Mouse (Mus musculus) common myeloid progenitor, adult 5-6 weeks (primary cell): Measurements from ENCODE around the gene Slc9a9. TPM values are rescaled to one million over a fixed set of nuclear protein-coding genes. Genes with fewer than 3 reads are reported as not detected.

ENCODE experiments used
- ATAC-seq: replicated peaks from 2 replicates; pipeline ENCODE4 v1.8.0; 2016; ENCODE audit warnings: low read depth, mild to moderate bottlenecking, moderate TSS enrichment, inconsistent platforms; ENCODE audit not compliant: poor library complexity, severe bottlenecking
- total RNA-seq: library from RNA; stranded (forward); fragments of 200-1000, 187-1606 nt; gene quantifications from 2 replicates; pipeline ENCODE4 v1.2.3, GENCODE M21; 2017

Slc9a9 gene
- total RNA-seq, 1 experiment from 2014 or later, result 13.7 TPM

DNA sequence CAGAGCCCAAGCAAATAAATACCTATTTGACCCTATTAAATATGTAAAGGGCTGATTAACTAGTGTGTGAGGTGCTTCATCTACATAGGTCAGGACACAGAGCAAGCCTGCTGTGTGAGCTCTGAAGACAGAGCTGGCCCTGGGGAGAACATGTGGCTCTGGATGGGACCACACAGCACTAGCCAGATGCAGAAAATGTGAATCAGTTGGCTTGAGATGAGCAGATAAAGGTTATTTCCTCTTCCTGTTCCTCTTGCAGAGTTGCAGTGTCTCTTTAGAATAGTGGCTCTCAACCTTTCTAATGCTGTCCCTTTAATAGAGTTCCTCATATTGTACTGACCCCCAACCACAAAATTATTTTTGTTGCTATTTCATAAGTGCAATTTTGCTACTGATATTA is 234.5 kb downstream of the Slc9a9 start:
- peak; percentile 85 for ATAC-seq

DNA sequence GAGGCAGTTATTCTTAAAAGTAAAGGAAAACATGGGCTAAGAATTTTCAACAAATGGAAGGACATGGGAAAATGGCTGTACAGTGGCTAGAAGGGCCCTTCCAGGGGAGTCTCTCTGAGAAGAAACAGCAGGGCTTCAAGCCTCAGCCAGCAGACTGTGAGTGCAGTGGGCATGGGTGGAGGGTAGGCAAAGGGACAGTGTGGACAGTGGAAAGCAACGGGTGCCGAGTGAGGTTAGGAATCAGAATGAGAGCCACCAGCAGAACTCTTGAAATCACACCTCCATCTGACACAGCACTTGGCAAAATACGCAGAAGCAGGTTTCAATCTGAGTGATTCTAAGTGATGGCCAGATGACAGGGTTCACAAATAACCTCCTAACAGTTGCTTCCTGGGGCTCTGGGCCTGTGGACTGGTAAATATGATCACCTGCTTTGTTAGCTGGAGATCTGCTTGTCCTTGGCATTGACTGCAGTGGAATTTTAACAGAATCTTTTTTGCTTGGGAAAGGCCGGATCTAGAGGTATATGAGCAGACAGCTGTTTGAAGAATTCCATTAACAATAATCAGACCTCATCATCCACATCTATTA is 237.4 kb downstream of the Slc9a9 start:
- ATAC-seq, result no peak

DNA sequence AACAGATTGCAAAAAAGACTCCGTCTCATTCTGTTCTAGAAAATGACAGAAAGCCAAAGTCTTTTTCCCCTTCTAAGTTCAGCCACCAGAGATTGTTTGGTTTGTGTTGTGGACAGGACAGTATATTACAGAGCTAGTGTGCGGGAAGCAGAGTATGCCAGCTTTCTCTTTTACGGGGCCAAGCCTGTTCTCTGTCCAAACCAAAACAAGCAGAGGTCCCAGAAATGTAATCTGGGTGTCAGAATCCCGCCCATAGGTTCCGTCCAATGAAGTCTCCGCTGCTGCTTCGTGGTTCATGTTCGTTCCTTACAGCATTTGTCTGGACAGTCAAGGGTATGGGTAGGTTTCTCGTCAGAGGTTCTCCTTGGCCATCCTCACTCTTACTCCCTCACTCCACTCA is 242.4 kb downstream of the Slc9a9 start:
- no peak for ATAC-seq

DNA sequence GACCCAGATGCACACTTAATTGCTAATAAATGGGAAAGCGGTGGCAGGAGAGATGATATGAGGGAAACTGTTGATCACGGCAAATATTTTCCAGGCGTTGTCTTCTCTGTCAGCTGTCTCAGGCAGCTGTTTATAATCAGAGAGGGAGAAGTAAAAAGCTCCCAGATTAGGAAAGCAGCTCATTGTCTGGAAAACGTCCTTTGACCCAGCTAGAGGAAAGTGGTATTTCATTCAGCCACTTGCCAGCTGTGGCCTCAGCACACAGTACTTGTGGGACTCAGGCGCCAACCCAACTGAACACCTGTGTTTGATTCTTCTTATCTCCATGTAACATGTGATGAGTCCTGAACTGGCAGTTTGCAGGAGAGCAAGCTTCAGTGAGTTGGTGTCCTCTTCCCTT is 252.4 kb downstream of the Slc9a9 start:
- no peak for ATAC-seq

DNA sequence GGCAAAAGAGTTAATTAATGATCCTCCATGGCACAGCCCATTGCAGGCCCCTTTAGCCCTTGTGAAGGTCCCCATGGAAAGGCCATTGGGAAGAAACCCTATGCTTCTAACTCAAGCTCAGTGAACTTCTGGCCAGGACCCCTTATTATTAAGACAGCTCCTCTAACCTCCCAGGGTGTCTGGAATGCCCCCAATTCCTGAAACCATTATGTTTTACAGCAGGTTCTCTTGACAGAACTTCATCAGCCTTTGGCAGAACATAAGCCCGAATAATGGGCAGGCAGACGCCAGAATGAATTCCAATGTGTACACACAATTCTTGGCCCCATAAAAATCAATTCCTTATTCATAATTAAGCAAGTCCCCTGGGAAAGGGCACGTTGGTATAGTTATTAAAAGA is 256.1 kb downstream of the Slc9a9 start:
- no peak for ATAC-seq

DNA sequence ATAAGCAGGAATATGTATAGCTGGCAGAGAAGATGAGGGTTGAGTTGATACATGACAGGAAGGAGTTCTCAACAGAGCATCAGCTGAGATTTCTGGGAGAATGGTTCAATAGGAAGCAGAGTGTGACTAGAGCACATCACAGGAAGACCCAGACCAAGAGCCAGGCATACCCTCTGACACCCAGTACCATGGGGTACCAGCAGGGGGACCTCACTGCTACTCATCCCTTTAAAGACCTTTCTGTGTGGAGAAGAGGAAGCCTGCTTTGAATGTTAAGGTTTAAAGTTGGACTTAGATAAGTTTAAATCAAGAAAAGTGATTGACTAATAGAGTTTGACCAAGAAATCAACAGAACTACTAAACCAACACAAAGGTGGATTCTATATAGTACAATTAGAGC is 257.4 kb downstream of the Slc9a9 start:
- peak; percentile 97 for ATAC-seq

DNA sequence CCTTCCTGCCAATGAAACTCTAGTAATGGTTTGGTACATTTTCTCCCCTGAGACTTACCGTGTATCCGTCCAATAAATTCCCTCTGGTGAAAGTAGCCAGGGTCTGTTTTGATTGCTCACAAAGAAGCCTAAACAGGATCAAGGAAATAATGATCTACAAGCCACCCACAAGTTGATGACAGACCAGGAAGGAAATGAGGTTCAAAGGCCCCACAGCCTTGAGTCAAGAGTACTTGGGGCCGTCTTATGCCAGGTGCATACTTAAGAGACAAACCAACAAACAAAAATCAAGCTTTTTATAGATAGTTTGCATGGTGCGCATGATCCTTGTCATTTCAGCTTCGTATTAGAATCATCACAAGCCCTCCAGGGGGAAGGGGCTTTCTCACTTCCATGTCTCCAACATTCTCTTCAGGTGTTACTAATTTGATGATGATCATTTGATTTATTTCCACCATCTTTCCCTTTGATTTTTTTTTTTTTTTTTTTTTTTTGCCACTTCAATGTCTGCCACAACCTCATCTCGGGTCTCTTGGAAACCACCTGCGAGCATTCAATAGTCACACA is 275.9 kb downstream of the Slc9a9 start:
- ATAC-seq, result no peak

DNA sequence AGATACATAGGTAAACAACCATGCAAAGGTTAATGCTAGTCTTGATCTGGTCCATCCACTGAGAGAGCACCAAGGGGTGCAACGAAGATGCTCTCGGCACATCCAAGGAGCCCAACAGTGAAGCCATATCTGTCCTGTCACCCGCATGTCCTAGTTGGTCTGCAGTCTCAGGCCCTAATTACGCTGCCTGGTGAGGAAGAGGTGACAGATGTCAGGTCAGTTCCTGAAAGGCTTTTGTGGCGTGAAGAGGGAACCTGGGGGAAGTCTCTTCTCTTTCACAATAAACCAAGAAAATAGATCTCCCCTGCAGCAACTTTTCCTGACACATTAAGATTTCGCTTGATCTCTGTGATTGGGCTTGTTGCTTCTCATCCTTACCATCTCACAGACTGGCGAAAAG is 277.5 kb downstream of the Slc9a9 start:
- ATAC-seq, result peak; percentile 80

DNA sequence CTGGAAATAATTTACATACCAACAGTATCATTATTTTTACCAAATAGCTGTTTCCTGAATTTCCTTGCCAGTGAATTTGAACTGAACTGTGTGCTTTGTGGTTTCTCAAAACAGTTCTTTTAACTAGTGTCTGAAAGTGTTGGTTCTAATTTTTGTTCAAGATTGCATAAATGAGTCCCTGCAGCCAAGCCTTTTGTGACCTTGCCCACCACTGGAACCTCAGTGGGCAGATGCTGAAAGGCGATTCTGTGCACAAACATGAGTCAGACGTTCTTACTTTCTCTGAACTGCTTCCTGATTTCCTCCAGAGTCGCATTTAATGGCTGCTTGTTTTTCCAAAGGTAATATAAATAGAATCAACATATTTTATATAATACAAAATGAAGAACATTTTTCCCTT is 281.0 kb downstream of the Slc9a9 start:
- ATAC-seq, result peak; percentile 81

DNA sequence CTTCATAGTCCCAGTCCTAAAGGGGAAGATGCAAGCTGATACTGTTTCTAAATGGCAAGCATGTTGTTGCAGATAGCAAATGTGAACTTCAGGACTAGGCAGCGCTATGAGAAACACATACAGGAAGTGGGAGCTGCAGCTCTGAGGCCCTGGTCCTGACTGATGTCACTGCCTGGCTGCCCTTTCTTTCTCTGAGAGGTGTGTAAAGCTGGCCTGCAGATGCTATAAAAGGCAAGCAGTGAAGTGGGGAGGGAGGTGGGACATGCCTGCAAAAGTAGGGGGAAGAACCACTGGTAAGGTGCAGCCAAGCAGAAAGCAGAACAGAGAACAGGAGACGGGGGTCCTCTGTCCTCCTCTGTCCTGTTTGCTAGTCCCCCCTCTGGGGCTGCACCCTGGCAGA is 285.9 kb downstream of the Slc9a9 start:
- peak; percentile 46 for ATAC-seq

DNA sequence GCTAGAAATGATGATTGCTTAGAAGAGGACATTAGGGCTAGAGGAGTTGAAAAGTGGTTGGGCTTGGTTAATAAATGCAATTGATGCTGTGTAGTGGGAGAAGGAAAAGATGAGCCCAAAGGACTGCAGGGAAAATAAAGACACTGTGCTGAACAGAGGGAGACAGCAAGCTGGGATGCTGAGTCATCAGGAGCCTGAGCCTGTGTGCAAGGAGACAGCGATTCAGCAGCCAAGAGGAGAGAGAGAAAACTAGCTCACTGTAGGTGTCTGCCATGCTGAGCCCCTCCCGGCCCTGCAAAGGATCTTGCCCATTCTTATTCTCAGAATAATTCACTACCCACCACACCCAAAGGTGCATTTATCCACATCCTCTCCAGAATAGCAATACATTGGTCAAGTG is 288.7 kb downstream of the Slc9a9 start:
- no peak for ATAC-seq

DNA sequence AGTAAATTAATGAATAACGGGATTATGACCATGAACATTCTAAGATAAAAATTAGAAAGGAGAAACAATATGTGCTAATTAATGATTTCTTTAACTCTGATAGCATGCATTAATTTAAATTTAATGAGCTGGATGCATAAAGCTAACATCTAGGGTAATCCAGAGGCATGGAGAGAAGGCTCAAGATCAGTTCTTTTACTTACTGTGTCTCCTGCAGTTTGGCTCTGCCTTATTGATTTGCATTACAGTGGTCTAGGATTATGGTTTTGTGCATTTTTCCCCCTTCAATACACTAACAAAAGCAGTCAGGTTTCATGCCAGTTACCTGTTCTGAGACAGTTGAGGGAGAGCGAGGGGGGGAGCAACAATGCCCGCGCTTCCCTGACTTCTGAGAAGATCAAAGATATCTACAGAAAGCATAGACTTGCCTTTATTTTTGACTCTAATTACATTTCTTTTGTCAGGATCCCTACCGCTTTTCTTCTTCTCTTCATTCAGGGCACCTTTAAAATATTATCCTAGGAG is 298.9 kb downstream of the Slc9a9 start:
- ATAC-seq, result no peak

DNA sequence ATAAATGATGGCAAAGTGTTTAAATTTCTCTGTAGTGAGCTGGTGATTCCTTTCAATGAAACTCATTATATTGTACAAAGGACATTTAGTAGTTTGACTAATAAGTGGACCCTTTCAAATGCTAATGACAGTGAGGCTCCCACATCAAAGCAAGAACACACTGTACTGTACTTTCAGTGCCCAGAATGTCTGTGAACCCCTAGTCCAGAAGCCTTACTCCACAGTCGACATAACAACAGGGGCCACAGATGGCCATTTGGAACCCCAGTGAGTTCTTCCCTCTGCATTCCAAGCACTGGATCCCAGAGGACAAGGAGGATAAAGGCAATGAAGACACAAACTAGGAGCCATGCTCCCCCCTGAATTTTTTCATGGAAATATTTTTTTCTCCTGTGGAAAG is 299.4 kb downstream of the Slc9a9 start:
- no peak for ATAC-seq

DNA sequence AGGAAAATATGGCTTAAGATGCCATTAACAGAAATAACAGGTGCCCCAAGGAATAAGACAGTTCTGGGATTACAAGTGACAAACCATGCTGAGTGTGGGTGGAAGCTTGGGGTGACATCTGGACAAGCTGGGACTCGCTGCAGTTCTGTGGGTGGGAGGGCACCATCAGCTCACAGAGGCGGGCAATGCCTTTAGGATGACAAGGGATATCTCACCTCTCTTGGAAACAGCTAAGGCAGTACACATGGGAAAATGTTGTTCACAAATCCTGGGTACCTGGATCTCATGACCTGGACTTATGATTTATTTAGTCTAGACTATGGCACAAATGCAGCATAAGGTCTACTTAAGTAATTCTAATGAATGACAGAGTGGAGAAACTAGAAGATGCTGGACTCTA is 302.3 kb downstream of the Slc9a9 start:
- ATAC-seq, result no peak

DNA sequence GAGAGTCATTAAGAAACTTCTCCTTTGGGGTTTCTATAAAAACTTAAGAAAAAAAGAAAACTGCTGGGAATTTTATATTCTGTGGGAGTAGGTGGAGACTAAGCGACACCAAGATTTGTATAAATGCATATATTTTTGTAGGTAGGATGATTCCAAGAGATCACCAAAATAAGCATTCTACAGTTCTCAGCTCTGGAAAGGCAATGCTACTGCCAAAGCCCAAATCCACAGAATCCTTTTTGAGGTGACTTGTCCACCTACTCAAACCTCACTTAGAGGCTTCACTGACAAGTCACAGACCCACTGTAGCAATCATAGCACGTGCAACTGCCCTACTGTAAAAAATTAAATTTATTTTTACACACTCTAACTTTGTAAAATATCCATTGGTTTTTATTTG is 303.0 kb downstream of the Slc9a9 start:
- no peak for ATAC-seq

DNA sequence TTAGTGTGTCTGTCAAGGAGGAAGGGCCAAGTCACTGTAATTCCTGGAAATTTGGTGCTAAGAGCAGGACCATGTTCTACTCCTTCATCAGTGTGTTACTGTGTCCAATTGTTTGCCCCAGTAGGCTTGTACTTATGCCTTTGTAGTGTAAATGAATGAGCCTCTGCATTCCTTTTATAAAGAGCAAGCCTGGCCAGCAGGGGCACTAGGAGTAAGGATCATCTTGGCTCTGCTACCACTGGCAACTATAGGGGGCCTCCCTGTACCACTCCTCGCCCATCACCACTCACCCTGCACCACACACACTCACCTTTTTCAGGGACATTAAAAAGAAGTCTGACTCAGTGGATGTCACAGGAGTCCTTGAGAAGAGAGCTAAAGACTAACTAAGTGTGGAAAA is 306.5 kb downstream of the Slc9a9 start:
- no peak for ATAC-seq

DNA sequence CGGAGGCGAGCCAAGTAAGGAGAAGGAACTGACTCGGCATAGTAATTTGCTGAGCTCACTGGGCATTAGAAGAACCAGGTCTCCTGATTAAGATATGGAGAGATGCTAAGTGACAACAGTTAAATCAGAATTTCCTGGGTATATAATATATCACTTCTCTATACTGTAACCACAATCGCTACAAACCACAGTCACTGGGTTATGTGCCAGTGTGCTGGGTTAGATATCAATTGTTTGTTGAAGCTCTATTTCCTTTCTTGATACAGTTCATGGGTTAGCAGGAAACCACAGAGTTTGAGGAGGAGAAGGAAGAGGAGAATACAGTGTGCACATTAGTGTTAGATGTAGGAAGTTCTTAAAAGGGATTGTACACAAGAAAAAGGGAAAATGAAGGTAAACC is 323.9 kb downstream of the Slc9a9 start:
- ATAC-seq, result peak; percentile 98

DNA sequence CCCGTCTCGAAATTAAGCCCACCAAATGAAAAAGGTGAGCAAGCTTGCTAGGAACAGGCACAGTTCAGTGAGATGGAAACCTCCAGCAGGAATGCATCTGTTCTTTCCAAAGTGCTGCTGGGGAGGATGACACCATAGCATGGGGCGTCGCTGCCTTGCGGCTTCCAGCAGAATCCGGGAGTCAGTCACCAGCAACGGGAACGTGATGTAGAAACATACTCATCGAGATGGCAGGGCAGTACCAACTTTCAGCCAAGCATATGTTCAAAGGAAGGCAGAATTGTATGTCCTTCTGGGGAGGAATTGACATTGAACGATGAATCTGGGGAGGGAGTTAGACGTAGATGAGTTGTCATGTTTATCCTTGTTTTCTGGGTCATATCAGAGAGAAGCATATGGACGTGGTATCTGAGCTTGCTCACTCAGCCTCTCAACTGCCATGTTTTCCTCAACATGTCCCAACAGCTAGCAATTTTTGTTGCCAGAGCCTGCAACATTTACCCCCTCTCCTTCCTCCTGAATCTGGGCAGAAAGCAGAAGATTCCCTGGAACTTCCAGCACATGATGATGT is 350.5 kb downstream of the Slc9a9 start:
- ATAC-seq, result no peak

DNA sequence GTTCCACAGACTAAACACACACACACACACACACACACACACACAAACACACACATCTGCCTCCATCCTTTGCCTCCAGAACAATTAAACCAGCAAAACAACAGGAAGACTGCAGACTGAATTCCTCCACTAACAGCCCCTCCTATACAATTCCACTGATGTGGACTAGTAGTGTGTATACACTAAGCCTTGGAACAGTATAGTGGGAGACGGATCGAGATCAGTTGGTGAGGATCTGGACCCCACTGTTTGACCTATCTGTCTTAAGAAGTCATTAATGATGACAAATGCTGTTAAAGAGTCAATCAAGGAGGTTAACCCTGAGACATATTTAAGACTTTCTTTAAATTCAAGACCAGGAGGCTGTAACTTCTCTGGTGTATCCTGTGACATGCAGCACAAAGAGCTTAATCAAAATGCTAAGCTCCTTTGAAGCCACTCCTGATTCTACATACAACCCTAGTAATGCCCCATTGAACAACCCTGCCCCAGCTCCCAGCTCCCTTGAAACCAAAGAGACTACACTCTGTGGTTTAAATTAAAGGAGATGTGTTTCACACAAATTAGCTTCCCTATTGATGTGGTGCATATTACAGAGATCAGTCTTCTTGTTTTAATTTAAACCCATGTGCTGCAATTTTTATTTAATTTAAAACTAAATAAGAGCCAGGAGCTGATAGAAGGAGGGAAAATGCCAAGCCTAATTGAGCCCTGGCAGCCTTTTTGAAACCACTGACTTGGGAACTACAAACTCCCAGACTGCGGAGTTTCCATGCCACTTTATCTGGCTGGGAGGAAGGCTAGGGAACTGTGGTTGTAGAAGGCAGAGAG is 364.6 kb downstream of the Slc9a9 start:
- no peak for ATAC-seq

DNA sequence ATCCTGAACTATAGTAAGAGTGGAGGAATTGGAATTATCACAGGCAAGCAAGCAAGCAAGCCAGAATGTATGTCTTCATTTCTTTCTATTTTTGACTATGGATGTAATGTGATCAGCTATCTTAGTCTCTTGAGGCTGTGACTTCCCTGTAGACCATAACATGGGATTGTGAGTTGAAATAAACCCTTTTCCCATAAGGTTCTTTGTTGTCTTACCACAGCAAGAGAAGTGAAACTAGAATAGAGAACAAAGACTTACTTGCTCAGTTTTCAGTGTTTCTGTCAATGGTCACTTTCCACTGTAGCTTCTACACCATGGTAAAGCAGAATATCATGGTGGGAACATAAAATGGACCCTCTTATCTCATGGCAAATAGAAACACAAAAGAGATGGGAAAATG is 366.5 kb downstream of the Slc9a9 start:
- peak; percentile 94 for ATAC-seq

DNA sequence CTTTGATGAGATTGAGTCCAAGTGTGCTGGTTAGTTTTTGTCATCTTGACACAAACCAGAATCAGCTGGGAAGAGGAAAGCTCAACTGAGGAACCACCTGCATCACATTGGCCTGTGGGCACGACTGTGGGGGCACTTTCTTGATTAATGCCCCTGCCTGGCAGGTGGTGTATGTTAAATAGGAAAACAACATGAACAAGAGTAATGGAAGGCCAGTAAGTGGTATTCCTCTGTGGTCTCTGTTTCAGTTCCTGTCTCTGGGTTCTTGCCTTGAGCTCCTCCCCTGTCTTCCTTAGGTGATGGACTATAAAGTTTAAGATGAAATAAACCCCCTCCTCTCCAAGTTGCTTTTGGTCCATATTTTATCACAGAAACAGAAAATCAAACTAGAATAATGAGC is 372.7 kb downstream of the Slc9a9 start:
- peak; percentile 54; the same call in 1 of the 2 replicates for ATAC-seq
